34 mouse cellular contexts compared by ENCODE assay signal in genomic region chr12:117840705-117841104, GRCm38 (mm10).
"Had no signal": no experiment of that assay in that cellular context is flagged by ENCODE, and none has a peak within 500 bp of the region (broad histone marks: within the 10 kb centered on the region; RNA-seq: fewer than 3 reads in every experiment).

No protein-coding gene starts in this region.

- H3K9ac ChIP-seq: heart, embryonic 12.5 days; heart, embryonic 13.5 days; heart, embryonic 15.5 days; hindbrain, embryonic 12.5 days; hindbrain, embryonic 13.5 days; hindbrain, embryonic 14.5 days; hindbrain, embryonic 15.5 days; intestine, embryonic 15.5 days; kidney, embryonic 15.5 days had no signal

- H3K27ac ChIP-seq: heart, embryonic 13.5 days; heart, embryonic 15.5 days; hindbrain, embryonic 10.5 days; hindbrain, embryonic 12.5 days; hindbrain, embryonic 13.5 days; hindbrain, embryonic 14.5 days; hindbrain, embryonic 15.5 days; hindbrain, postnatal 0 days; intestine, embryonic 15.5 days; kidney, embryonic 15.5 days; kidney, postnatal 0 days; layer of hippocampus, adult 2 months; left cerebral cortex, adult 2 months had no signal

- H3K36me3 ChIP-seq: heart, embryonic 12.5 days; heart, embryonic 13.5 days; heart, embryonic 15.5 days; hindbrain, embryonic 10.5 days; hindbrain, embryonic 12.5 days; hindbrain, embryonic 13.5 days; hindbrain, embryonic 15.5 days; intestine, embryonic 15.5 days; kidney, embryonic 15.5 days had no signal

- ATAC-seq: hindbrain, embryonic 16.5 days; hindbrain, postnatal 0 days; inflammation-experienced regulatory T-cells, adult 6 months; intestine, embryonic 15.5 days; intestine, embryonic 16.5 days; intestine, postnatal 0 days had no signal

- H3K9me3 ChIP-seq: heart, embryonic 12.5 days; heart, embryonic 13.5 days; heart, embryonic 15.5 days; hindbrain, embryonic 10.5 days; hindbrain, embryonic 12.5 days; hindbrain, embryonic 13.5 days; hindbrain, embryonic 15.5 days; intestine, embryonic 15.5 days; kidney, embryonic 15.5 days had no signal

- H3K4me3 ChIP-seq: heart, embryonic 12.5 days; heart, embryonic 13.5 days; heart, embryonic 15.5 days; hindbrain, embryonic 10.5 days; hindbrain, embryonic 12.5 days; hindbrain, embryonic 13.5 days; hindbrain, embryonic 15.5 days; intestine, embryonic 15.5 days; kidney, embryonic 15.5 days; layer of hippocampus, adult 2 months; left cerebral cortex, adult 2 months had no signal

- DNase-seq: heart, postnatal 10 days; heart, postnatal 14 days; heart, postnatal 36 days; heart, postnatal 4 days; kidney, adult 11 months; kidney, adult 18-20 months; kidney, adult 2 months; kidney, adult 8-10 months; kidney, adult 9 months; kidney, postnatal 10 days; kidney, postnatal 14 days; kidney, postnatal 25 days; kidney, postnatal 36 days; kidney, postnatal 4 days; layer of hippocampus, adult 9-11 months; layer of hippocampus, postnatal 36 days had no signal

- H3K27me3 ChIP-seq: heart, embryonic 12.5 days; heart, embryonic 13.5 days; heart, embryonic 15.5 days; intestine, embryonic 15.5 days; kidney, embryonic 15.5 days had no signal
